Mouse (Mus musculus) urinary bladder, postnatal 36 days (tissue): ENCODE measurements around the gene Cygb.
"Not testable (repeated sequence)": the region's sequence is repeated elsewhere in the genome, so short reads cannot be mapped to it uniquely, and the experiment has no call there.

Source experiments
- DNase-seq, 2 experiments: peaks; one replicate each; pipeline ENCODE4 v3.0.0; 2022; ENCODE audit warnings: low spot score in 2 of 2, mixed read lengths in 1 of 2

Cygb gene

GRCm38 (mm10) chr11:116616438-116617118, 37.5 kb downstream of the Cygb start:
- DNase-seq = no peak

DNA sequence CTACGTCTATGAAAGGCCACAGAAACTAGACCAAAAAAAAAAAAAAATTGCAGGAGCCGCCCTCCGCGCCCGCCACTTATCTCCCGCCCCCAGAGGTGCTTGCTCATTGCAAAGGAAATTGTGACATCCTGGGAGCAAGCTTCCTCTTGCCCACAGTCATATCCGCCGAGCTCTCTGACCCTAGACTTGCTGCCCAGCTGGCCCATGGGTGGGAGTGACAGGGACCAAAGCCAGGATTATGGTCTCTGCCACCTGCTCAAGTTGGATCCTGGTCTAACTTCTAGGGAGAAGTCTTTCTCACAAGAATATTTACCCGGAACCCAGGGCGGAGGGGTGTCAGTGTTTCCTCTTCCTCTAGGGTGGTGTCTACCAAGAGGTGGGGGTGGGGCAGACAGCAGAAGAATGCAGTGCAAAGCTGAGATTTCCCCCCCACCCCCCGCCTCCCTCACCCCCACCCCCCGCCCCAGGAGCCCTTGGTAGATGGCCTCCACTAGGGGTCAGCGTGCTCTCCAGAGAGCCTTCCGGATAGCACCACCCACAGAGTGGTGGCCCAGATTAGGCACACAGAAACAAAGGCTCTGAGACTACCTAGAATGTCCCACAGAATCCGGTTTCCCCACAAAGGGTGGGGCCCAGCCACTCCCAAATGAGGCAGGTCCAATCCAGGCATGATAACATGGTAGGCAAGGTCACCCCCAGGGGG, 38.2 kb downstream of the Cygb start:
- peak in 1 of 2 experiments; percentile 66 for DNase-seq

GRCm38 (mm10) chr11:116613234-116613633, 40.9 kb downstream of the Cygb start:
- DNase-seq = no peak

GRCm38 (mm10) chr11:116612554-116612953, 41.6 kb downstream of the Cygb start:
- no peak for DNase-seq

- no peak for DNase-seq
Observed at GRCm38 (mm10) chr11:116611883-116612282, 42.2 kb downstream of the Cygb start.

- not testable (repeated sequence) for DNase-seq
Observed at GRCm38 (mm10) chr11:116611168-116611567, 42.9 kb downstream of the Cygb start.

- DNase-seq = no peak
Observed at GRCm38 (mm10) chr11:116609965-116610630, 44.0 kb downstream of the Cygb start.

DNA sequence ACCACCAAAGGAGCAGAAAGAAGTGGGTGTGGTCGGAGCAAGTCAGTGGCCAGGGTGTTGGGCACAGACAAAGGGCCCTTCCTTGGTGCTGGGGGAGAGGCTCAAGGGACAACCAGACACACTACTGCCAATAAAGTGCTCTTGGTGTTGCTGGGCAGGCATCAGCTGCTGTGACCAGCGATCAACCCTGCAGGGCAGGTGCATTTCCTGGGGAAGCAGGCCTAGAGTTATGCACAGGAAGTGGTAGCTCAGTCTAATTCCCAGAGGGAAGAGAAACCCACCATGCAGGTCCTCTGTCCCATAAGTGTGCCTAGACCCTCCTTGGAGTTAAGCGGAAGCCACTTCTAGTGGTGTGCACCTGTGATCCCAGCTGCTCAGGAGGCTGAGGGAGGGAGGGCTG, 46.4 kb downstream of the Cygb start:
- DNase-seq = no peak

DNA sequence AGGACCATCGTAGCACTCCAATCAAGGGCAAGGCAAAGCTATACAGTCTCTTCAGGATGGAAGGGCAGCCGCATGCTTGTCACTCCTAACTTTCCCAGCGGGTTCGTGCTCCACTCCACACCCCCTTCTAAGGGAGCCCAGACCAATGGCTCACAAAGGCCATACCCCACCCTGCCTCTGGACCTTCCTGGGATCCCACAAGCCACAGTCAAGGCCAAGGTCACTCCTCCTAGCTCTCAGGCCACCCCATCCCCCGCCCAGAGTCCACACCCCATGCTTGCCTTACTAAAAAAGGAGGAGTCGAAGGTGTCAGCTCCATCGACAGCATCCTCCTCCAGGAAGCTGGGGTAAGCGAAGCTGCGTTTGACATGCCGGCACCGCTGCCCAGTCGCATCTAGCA, 50.0 kb downstream of the Cygb start:
- no peak for DNase-seq

GRCm38 (mm10) chr11:116603339-116603738, 50.8 kb downstream of the Cygb start:
- DNase-seq = no peak

DNA sequence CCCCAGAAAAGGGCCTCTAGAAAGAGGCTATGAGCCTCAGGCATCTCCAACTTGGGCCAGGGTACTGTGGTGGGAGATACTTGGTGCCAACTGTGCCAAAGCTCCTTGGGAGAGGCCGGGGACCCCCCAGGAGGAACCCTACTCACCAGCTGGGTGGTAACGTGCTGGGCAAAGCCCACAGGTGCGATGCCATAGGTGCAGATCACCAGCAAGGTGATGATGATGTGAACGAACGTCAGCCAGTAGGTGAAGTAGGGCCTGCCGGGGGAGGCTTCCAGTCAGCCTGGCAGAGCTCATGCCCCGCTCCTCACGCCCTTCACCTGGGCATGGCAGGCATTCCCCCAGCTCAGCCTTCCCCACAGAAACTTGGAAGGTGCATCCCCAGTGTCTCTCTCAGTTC, 52.1 kb downstream of the Cygb start:
- DNase-seq = no peak

- no peak for DNase-seq
Observed at GRCm38 (mm10) chr11:116601166-116601565, 52.9 kb downstream of the Cygb start.

GRCm38 (mm10) chr11:116599230-116599629, 54.9 kb downstream of the Cygb start:
- no peak for DNase-seq

- no peak for DNase-seq
Observed at GRCm38 (mm10) chr11:116598193-116598592, 55.9 kb downstream of the Cygb start.

DNA sequence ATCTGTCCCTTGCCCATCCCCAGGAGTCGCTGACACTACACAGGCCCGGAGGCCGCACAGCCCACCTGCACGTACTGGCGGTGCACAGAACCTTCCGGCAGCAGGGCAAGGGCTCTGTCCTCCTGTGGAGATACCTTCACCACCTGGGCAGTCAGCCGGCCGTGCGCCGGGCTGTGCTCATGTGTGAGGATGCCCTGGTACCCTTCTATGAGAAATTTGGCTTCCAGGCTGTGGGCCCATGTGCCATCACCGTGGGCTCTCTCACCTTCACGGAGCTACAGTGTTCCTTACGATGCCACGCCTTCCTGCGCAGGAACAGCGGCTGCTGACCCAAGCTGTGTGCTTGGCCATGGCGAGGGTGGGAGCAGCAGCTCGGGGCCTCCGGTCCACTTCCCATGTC, 57.3 kb downstream of the Cygb start:
- DNase-seq = no peak
